30 mouse cellular contexts compared by ENCODE assay signal in the genomic region with DNA sequence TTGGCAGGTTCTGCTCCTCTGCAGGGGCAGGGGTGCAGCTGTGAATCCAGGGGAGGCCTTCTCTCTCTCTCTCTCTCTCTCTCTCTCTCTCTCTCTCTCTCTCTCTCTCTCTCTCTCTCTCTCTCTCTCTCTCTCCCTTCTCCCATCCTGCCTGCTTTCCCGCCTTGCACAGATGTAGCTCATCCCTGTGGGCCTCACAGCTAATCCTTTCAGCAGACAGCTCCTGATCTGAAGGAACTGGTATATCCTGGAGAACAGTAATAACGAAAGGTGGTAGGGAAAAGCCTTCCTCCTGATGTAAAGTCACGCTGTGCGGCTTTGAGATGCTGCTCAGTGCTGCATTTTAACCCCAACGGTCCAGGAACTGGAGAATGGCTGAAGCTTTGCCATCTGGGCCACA. TPM values are rescaled to one million over a fixed set of nuclear protein-coding genes. Genes with fewer than 3 reads are reported as not detected.
A peak's percentile ranks its signal among the peaks of the same experiment; 100 is the strongest.
DNase-seq lines count a peak whose midpoint lies in the region; ATAC-seq and TF ChIP-seq lines count a peak whose summit lies in the region.
"Had no signal": no experiment of that assay in that cellular context is flagged by ENCODE, and none has a peak within 500 bp of the region (broad histone marks: within the 10 kb centered on the region; RNA-seq: fewer than 3 reads in every experiment).

No protein-coding gene starts in this region.

- TF ChIP-seq POLR2A in embryonic fibroblast, embryonic 13.5 days (IDR thresholded peaks at IDR 0.05; ENCODE audit: low read depth, low read length), result no peak

- 52% methylated on average over 5 of the region's 5 CpGs for WGBS in hindbrain, embryonic 13.5 days
- 36% methylated on average over 5 of the region's 5 CpGs for WGBS in hindbrain, postnatal 0 days
- WGBS in neural tube, embryonic 13.5 days, result 43% methylated on average over 5 of the region's 5 CpGs
- 42% methylated on average over 5 of the region's 5 CpGs for WGBS in neural tube, embryonic 15.5 days
- 25% methylated on average over 5 of the region's 5 CpGs for WGBS in midbrain, embryonic 15.5 days

- TF ChIP-seq CTCF in hindbrain, postnatal 0 days (IDR thresholded peaks at IDR 0.05; ENCODE audit: low read depth), result no peak
- no peak for TF ChIP-seq CTCF in embryonic fibroblast, embryonic 13.5 days (IDR thresholded peaks at IDR 0.05; ENCODE audit: borderline replicate concordance, insufficient read depth, low read length)

- no peak for DNase-seq in hindbrain, postnatal 0 days (ENCODE audit: low spot score)
- DNase-seq in right cerebral cortex, postnatal 10 days (ENCODE audit: low spot score in 2 of 2), result no peak
- DNase-seq: adrenal gland, adult 8-10 months; cerebellum, adult 11 months; cerebellum, adult 9-10 months; gastrocnemius, postnatal 10 days; heart, postnatal 10 days; kidney, adult 11 months; kidney, postnatal 25 days; liver, embryonic 13.5 days; lung, adult 18-20 months; right cerebral cortex, adult 18-20 months; thymus, adult 2 months; thymus, postnatal 36 days had no signal

- no peaks in the 10 kb centered on the region for H3K9me3 ChIP-seq in hindbrain, embryonic 13.5 days
- no peaks in the 10 kb centered on the region for H3K9me3 ChIP-seq in hindbrain, postnatal 0 days (ENCODE audit: low read length)
- H3K9me3 ChIP-seq in neural tube, embryonic 13.5 days, result no peaks in the 10 kb centered on the region
- no peaks in the 10 kb centered on the region; the same call in 1 of the 2 replicates for H3K9me3 ChIP-seq in neural tube, embryonic 15.5 days (replicated peaks)
- no peaks in the 10 kb centered on the region for H3K9me3 ChIP-seq in midbrain, embryonic 15.5 days
- H3K9me3 ChIP-seq: embryonic facial prominence, embryonic 15.5 days; G1E; heart, embryonic 13.5 days; limb, embryonic 15.5 days; liver, embryonic 13.5 days; neural tube, embryonic 12.5 days had no signal

- no peak overlapping the region for H3K4me3 ChIP-seq in hindbrain, embryonic 13.5 days
- no peak overlapping the region for H3K4me3 ChIP-seq in hindbrain, postnatal 0 days (ENCODE audit: low read length)
- H3K4me3 ChIP-seq in neural tube, embryonic 13.5 days, result no peak overlapping the region
- H3K4me3 ChIP-seq in neural tube, embryonic 15.5 days (replicated peaks), result no peak overlapping the region
- no peak overlapping the region for H3K4me3 ChIP-seq in embryonic fibroblast, embryonic 13.5 days (ENCODE audit: insufficient read depth, low read length)
- no peak overlapping the region for H3K4me3 ChIP-seq in midbrain, embryonic 15.5 days
- H3K4me3 ChIP-seq: embryonic facial prominence, embryonic 15.5 days; heart, embryonic 13.5 days; layer of hippocampus, adult 2 months; limb, embryonic 15.5 days; liver, embryonic 13.5 days; neural tube, embryonic 12.5 days had no signal

- H3K4me2 ChIP-seq in hindbrain, embryonic 13.5 days, result no peak overlapping the region
- H3K4me2 ChIP-seq in hindbrain, postnatal 0 days (ENCODE audit: low read depth, low read length), result no peak overlapping the region
- no peak overlapping the region for H3K4me2 ChIP-seq in neural tube, embryonic 13.5 days
- H3K4me2 ChIP-seq in neural tube, embryonic 15.5 days, result no peak overlapping the region
- H3K4me2 ChIP-seq in midbrain, embryonic 15.5 days, result no peak overlapping the region
- H3K4me2 ChIP-seq: embryonic facial prominence, embryonic 15.5 days; heart, embryonic 13.5 days; limb, embryonic 15.5 days; liver, embryonic 13.5 days; neural tube, embryonic 12.5 days had no signal

- peak overlapping the region; percentile 18; the same call in 1 of the 2 replicates for H3K27ac ChIP-seq in hindbrain, embryonic 13.5 days
- no peak overlapping the region for H3K27ac ChIP-seq in hindbrain, postnatal 0 days
- peak overlapping the region; percentile 43 for H3K27ac ChIP-seq in neural tube, embryonic 13.5 days (replicated peaks)
- H3K27ac ChIP-seq in neural tube, embryonic 15.5 days (replicated peaks), result no peak overlapping the region
- H3K27ac ChIP-seq in embryonic fibroblast, embryonic 13.5 days (ENCODE audit: insufficient read depth, low read length), result peak overlapping the region; percentile 23; the same call in 1 of the 2 replicates
- H3K27ac ChIP-seq in midbrain, embryonic 15.5 days, result peak overlapping the region; percentile 42; the same call in 1 of the 2 replicates
- H3K27ac ChIP-seq: embryonic facial prominence, embryonic 15.5 days; heart, embryonic 13.5 days; layer of hippocampus, adult 2 months; limb, embryonic 15.5 days; liver, embryonic 13.5 days; macrophage had no signal

- peaks cover 7% of the 10 kb centered on the region; the same call in 1 of the 2 replicates for H3K4me1 ChIP-seq in hindbrain, embryonic 13.5 days (replicated peaks)
- no peaks in the 10 kb centered on the region for H3K4me1 ChIP-seq in hindbrain, postnatal 0 days (ENCODE audit: insufficient read depth, low read length)
- peaks cover 20% of the 10 kb centered on the region for H3K4me1 ChIP-seq in neural tube, embryonic 13.5 days (replicated peaks)
- H3K4me1 ChIP-seq in neural tube, embryonic 15.5 days, result peaks cover 14% of the 10 kb centered on the region
- H3K4me1 ChIP-seq in embryonic fibroblast, embryonic 13.5 days (ENCODE audit: control insufficient read depth, insufficient read depth, low read length), result no peaks in the 10 kb centered on the region
- no peaks in the 10 kb centered on the region for H3K4me1 ChIP-seq in midbrain, embryonic 15.5 days
- H3K4me1 ChIP-seq: limb, embryonic 15.5 days had no signal

- H3K27me3 ChIP-seq in hindbrain, embryonic 13.5 days, result no peaks in the 10 kb centered on the region
- no peaks in the 10 kb centered on the region for H3K27me3 ChIP-seq in hindbrain, postnatal 0 days (ENCODE audit: insufficient read depth, low read length)
- no peaks in the 10 kb centered on the region for H3K27me3 ChIP-seq in neural tube, embryonic 13.5 days
- no peaks in the 10 kb centered on the region for H3K27me3 ChIP-seq in neural tube, embryonic 15.5 days (replicated peaks)
- H3K27me3 ChIP-seq in midbrain, embryonic 15.5 days (replicated peaks), result no peaks in the 10 kb centered on the region
- H3K27me3 ChIP-seq: embryonic facial prominence, embryonic 15.5 days; heart, embryonic 13.5 days; limb, embryonic 15.5 days; liver, embryonic 13.5 days; neural tube, embryonic 12.5 days had no signal

- no peak overlapping the region for H3K9ac ChIP-seq in hindbrain, embryonic 13.5 days
- H3K9ac ChIP-seq in hindbrain, postnatal 0 days (replicated peaks; ENCODE audit: low read length), result no peak overlapping the region
- no peak overlapping the region for H3K9ac ChIP-seq in neural tube, embryonic 13.5 days
- no peak overlapping the region for H3K9ac ChIP-seq in neural tube, embryonic 15.5 days (replicated peaks)
- no peak overlapping the region for H3K9ac ChIP-seq in midbrain, embryonic 15.5 days
- H3K9ac ChIP-seq: embryonic facial prominence, embryonic 15.5 days; heart, embryonic 13.5 days; limb, embryonic 15.5 days; liver, embryonic 13.5 days; neural tube, embryonic 12.5 days had no signal

- H3K36me3 ChIP-seq in hindbrain, embryonic 13.5 days, result peaks cover 44% of the 10 kb centered on the region
- peaks cover 10% of the 10 kb centered on the region for H3K36me3 ChIP-seq in hindbrain, postnatal 0 days (ENCODE audit: insufficient read depth, low read length)
- peaks cover 40% of the 10 kb centered on the region for H3K36me3 ChIP-seq in neural tube, embryonic 13.5 days
- peaks cover 19% of the 10 kb centered on the region for H3K36me3 ChIP-seq in neural tube, embryonic 15.5 days
- H3K36me3 ChIP-seq in midbrain, embryonic 15.5 days (replicated peaks), result peaks cover 10% of the 10 kb centered on the region

- no peak for ATAC-seq in hindbrain, embryonic 13.5 days (ENCODE audit: low FRiP score)
- no peak for ATAC-seq in hindbrain, postnatal 0 days
- ATAC-seq in neural tube, embryonic 13.5 days (ENCODE audit: low read depth), result no peak
- ATAC-seq in neural tube, embryonic 15.5 days (ENCODE audit: low FRiP score), result no peak
- ATAC-seq in midbrain, embryonic 15.5 days (replicated peaks), result peak; percentile 55; the same call in 1 of the 2 replicates
- no peak for ATAC-seq in erythroblast, adult 5-6 weeks (replicated peaks; ENCODE audit: low FRiP score, poor library complexity, severe bottlenecking)
- ATAC-seq: forebrain, embryonic 16.5 days; inflammation-experienced regulatory T-cells, adult 6 months; lung, postnatal 0 days had no signal

RNA-seq across cellular contexts. Expression of gene Actr2, which starts 58.1 kb away (rescaled TPM):
- polyA plus RNA-seq in hindbrain, embryonic 13.5 days (2015; fragmentation: Nextera tagmentation; extraction: Ambion mirVana), result 177 and 179 TPM in 2 replicates
- 43.3 and 46.3 TPM in 2 replicates for total RNA-seq in hindbrain, postnatal 0 days (2014; rRNA removed)
- 166 and 171 TPM in 2 replicates for polyA plus RNA-seq in hindbrain, postnatal 0 days (2015; fragmentation: Nextera tagmentation; extraction: Ambion mirVana)
- polyA plus RNA-seq in neural tube, embryonic 13.5 days (2015; fragmentation: Nextera tagmentation; extraction: Ambion mirVana), result 159 and 177 TPM in 2 replicates
- polyA plus RNA-seq in neural tube, embryonic 15.5 days (2015; fragmentation: Nextera tagmentation; extraction: Ambion mirVana), result 167 and 168 TPM in 2 replicates
- 194 and 242 TPM in 2 replicates for polyA plus RNA-seq in embryonic fibroblast, embryonic 13.5 days (2011; ENCODE audit: insufficient read length, low read depth, missing spikeins)
- polyA plus RNA-seq in midbrain, embryonic 15.5 days (2015; fragmentation: Nextera tagmentation; extraction: Ambion mirVana), result 157 and 173 TPM in 2 replicates
- total RNA-seq in erythroblast, adult 5-6 weeks (2015; ENCODE audit: low replicate concordance), result 72.4 and 74.0 TPM in 2 replicates
- total RNA-seq in erythroblast, adult 5-6 weeks (2017; ENCODE audit: low replicate concordance), result 68.7 and 93.8 TPM in 2 replicates

Comparison
In these comparisons a context has a peak if more than half of its experiments do, and no peak if none do; other contexts are left out.
1. H3K27ac ChIP-seq: peak in hindbrain, embryonic 13.5 days (single experiment), neural tube, embryonic 13.5 days (single experiment), embryonic fibroblast, embryonic 13.5 days (single experiment) and midbrain, embryonic 15.5 days (single experiment); none in hindbrain, postnatal 0 days (single experiment) and neural tube, embryonic 15.5 days (single experiment).